Mouse (Mus musculus) stomach, postnatal 0 days (tissue): Measurements from ENCODE around the gene Acrv1. TPM values are rescaled to one million over a fixed set of nuclear protein-coding genes. Genes with fewer than 3 reads are reported as not detected.

Experiments
- ATAC-seq: fragments of 200-750 bp; cut with Nextera tagmentation; 2 replicates; pipeline ENCODE4 v1.8.0; 2017; ENCODE audit not compliant: low FRiP score, low TSS enrichment
- DNase-seq: peaks from one replicate; pipeline ENCODE4 v3.0.0-alpha.2; 2016; ENCODE audit warnings: low spot score
- H3K27ac ChIP-seq: fragments of 300-500 bp; sonication (generic); replicated peaks from 2 replicates; pipeline ENCODE4 v1.5.1; 2014; ENCODE audit warnings: mild to moderate bottlenecking, control low read depth
- H3K27me3 ChIP-seq: fragments of 300-500 bp; sonication (generic); 2 replicates; pipeline ENCODE4 v1.6.1; 2014; ENCODE audit warnings: low read length; ENCODE audit not compliant: control insufficient read depth, insufficient read depth
- H3K36me3 ChIP-seq: fragments of 300-500 bp; sonication (generic); 2 replicates; pipeline ENCODE4 v1.6.1; 2014; ENCODE audit warnings: low read length, mixed read lengths; ENCODE audit not compliant: control insufficient read depth, insufficient read depth
- H3K4me1 ChIP-seq: fragments of 300-500 bp; sonication (generic); replicated peaks from 2 replicates; pipeline ENCODE4 v1.6.1; 2014; ENCODE audit warnings: antibody characterized with exemption; ENCODE audit not compliant: control insufficient read depth, insufficient read depth
- H3K4me2 ChIP-seq: fragments of 300-500 bp; sonication (generic); replicated peaks from 2 replicates; pipeline ENCODE4 v1.6.1; 2014; ENCODE audit warnings: low read depth, mild to moderate bottlenecking, control low read depth, moderate library complexity
- H3K4me3 ChIP-seq: fragments of 300-500 bp; sonication (generic); 2 replicates; pipeline ENCODE4 v1.5.1; 2014; ENCODE audit warnings: low read depth, low read length, control low read depth
- H3K9ac ChIP-seq: fragments of 300-500 bp; sonication (generic); 2 replicates; pipeline ENCODE4 v1.6.1; 2014; ENCODE audit warnings: mild to moderate bottlenecking, low read length, control low read depth, mixed read lengths
- H3K9me3 ChIP-seq: fragments of 300-500 bp; sonication (generic); 2 replicates; pipeline ENCODE4 v1.6.1; 2016; ENCODE audit warnings: low read length; ENCODE audit not compliant: control insufficient read depth
- CTCF ChIP-seq: IDR thresholded peaks from 2 replicates; pipeline ENCODE4 v1.5.1; 2016; ENCODE audit warnings: antibody characterized with exemption, low read depth, mild to moderate bottlenecking, moderate library complexity
- EP300 ChIP-seq: optimal IDR thresholded peaks from 2 replicates; pipeline ENCODE3; 2016; ENCODE audit warnings: antibody characterized with exemption
- WGBS: fragments of 180-500 bp; shearing (Covaris S2); extraction: QIAGEN DNeasy Blood & Tissue Kit; methylation state at CpG from one replicate; pipeline ENCODE4 v1.1.7; 2014; 5-methylcytosine and 5-hydroxymethylcytosine counted together
- polyA plus RNA-seq: library from polyadenylated mRNA; unstranded; fragments of >200 nt; fragmentation: Nextera tagmentation; extraction: Ambion mirVana; gene quantifications from 2 replicates; pipeline ENCODE4 v1.2.1, GENCODE M21; 2015

The Acrv1 gene
- polyA plus RNA-seq, 1 experiment from 2014 or later: not detected

GRCm38 (mm10) chr9:36707304-36707703 lies 14.3 kb downstream of the Acrv1 start:
- TF ChIP-seq EP300 (no peak), CTCF (no peak)
- Histone ChIP-seq H3K27ac (no peak overlapping the region), H3K4me1 (no peaks in the 10 kb centered on the region), H3K4me2 (no peak overlapping the region), H3K9me3 (no peaks in the 10 kb centered on the region), H3K4me3 (no peak overlapping the region), H3K36me3 (no peaks in the 10 kb centered on the region), H3K9ac (no peak overlapping the region), H3K27me3 (no peaks in the 10 kb centered on the region)
- DNase-seq (no peak), ATAC-seq (no peak)
- WGBS: 85% methylated on average over 6 of the region's 6 CpGs

- H3K4me3 ChIP-seq: no peak overlapping the region
- no peaks in the 10 kb centered on the region for H3K9me3 ChIP-seq
- TF ChIP-seq CTCF (peak; percentile 50), EP300 (no peak)
- H3K27me3 ChIP-seq: no peaks in the 10 kb centered on the region
- no peak for DNase-seq
- 74% methylated on average over 3 of the region's 3 CpGs for WGBS
- ATAC-seq: no peak
- H3K4me1 ChIP-seq: no peaks in the 10 kb centered on the region
- H3K36me3 ChIP-seq: peaks cover 2% of the 10 kb centered on the region; the same call in 1 of the 2 replicates
- no peak overlapping the region for H3K27ac ChIP-seq
- no peak overlapping the region for H3K4me2 ChIP-seq
- no peak overlapping the region for H3K9ac ChIP-seq
Measured at GRCm38 (mm10) chr9:36716624-36717023, 23.6 kb downstream of the Acrv1 start.

- ATAC-seq (peak; percentile 90), DNase-seq (peak; percentile 90)
- TF ChIP-seq CTCF: 0 out of 2 replicates have a peak, but pooled peaks have one; percentile 5
- TF ChIP-seq EP300: no peak
- H3K9me3 ChIP-seq: no peaks in the 10 kb centered on the region
- WGBS: under 1% methylated on average over 47 of the region's 53 CpGs
- H3K27me3 ChIP-seq: no peaks in the 10 kb centered on the region
- H3K27ac ChIP-seq: peak overlapping the region; percentile 76
- H3K4me2 ChIP-seq: peak overlapping the region; percentile 97
- H3K4me1 ChIP-seq: no peaks in the 10 kb centered on the region
- H3K4me3 ChIP-seq: peak overlapping the region; percentile 67
- H3K36me3 ChIP-seq: no peaks in the 10 kb centered on the region
- H3K9ac ChIP-seq: peak overlapping the region; percentile 63
Measured at GRCm38 (mm10) chr9:36726131-36727033, 33.4 kb downstream of the Acrv1 start.

- no peaks in the 10 kb centered on the region for H3K27me3 ChIP-seq
- H3K9ac ChIP-seq: peak within 1 kb of the TSS; percentile 63
- peak within 1 kb of the TSS; percentile 97 for H3K4me2 ChIP-seq
- ATAC-seq (peak; percentile 79), DNase-seq (peak; percentile 22)
- H3K27ac ChIP-seq: peak within 1 kb of the TSS; percentile 76
- H3K9me3 ChIP-seq: no peaks in the 10 kb centered on the region
- peak within 1 kb of the TSS; percentile 67 for H3K4me3 ChIP-seq
- WGBS: 2% methylated on average over 12 of the region's 12 CpGs
- TF ChIP-seq CTCF (no peak), EP300 (no peak)
- no peaks in the 10 kb centered on the region for H3K4me1 ChIP-seq
- H3K36me3 ChIP-seq: no peaks in the 10 kb centered on the region
Measured at GRCm38 (mm10) chr9:36727034-36727755, 34.2 kb downstream of the Acrv1 start, which contains the start of gene Chek1. Gene Chek1, minus strand, starts transcription at chr9:36727065.

Other genes with a start within 250 kb of the Acrv1 start
- not detected in 2 replicates for gene Gm9513, start 217.6 kb upstream of the Acrv1 start, polyA plus RNA-seq
- not detected in 2 replicates for gene Gm5615, start 151.3 kb upstream of the Acrv1 start, polyA plus RNA-seq
- not detected in 2 replicates for gene Gm17689, start 110.6 kb upstream of the Acrv1 start, polyA plus RNA-seq
- not detected in 2 replicates for gene A630095E13Rik, start 49.8 kb upstream of the Acrv1 start, polyA plus RNA-seq
- 8.1 and 9.3 TPM in 2 replicates for gene Chek1, start 33.8 kb downstream of the Acrv1 start, polyA plus RNA-seq
- gene Stt3a, start 74.5 kb downstream of the Acrv1 start, polyA plus RNA-seq: 177 and 193 TPM in 2 replicates
- 77.3 and 82.5 TPM in 2 replicates for gene Ei24, start 104.2 kb downstream of the Acrv1 start, polyA plus RNA-seq
- gene Fez1, start 128.6 kb downstream of the Acrv1 start, polyA plus RNA-seq: 6.8 and 9.0 TPM in 2 replicates